Mouse (Mus musculus) layer of hippocampus, adult 11-12 months (tissue): ENCODE results near the gene Sox21.

Experiments used
- DNase-seq: peaks from one replicate; pipeline ENCODE4 v3.0.0; 2022; ENCODE audit warnings: low spot score

Sox21 gene

GRCm38 (mm10) chr14:118236886-118237289 lies at the start of gene Sox21:
Gene Sox21, minus strand, starts transcription at chr14:118237030.
- no peak for DNase-seq

GRCm38 (mm10) chr14:118286096-118286495 lies 49.3 kb upstream of the Sox21 start:
- DNase-seq: peak; percentile 4

GRCm38 (mm10) chr14:118282917-118283316 lies 46.1 kb upstream of the Sox21 start:
- DNase-seq: no peak

- DNase-seq: no peak
These were observed 45.4 kb upstream of the Sox21 start for GRCm38 (mm10) chr14:118282272-118282671.

- DNase-seq: no peak
These were observed 41.1 kb upstream of the Sox21 start for GRCm38 (mm10) chr14:118277704-118278498.

- no peak for DNase-seq
These were observed 36.0 kb upstream of the Sox21 start for GRCm38 (mm10) chr14:118272594-118273555.

- no peak for DNase-seq
These were observed 32.0 kb upstream of the Sox21 start for GRCm38 (mm10) chr14:118268849-118269248.

- DNase-seq: no peak
These were observed 29.8 kb upstream of the Sox21 start, which contains the start of gene Gm9376 for GRCm38 (mm10) chr14:118266660-118267059. Gene Gm9376, plus strand, starts transcription at chr14:118266960.

- DNase-seq: no peak
These were observed 16.6 kb upstream of the Sox21 start for GRCm38 (mm10) chr14:118253381-118253780.

GRCm38 (mm10) chr14:118241416-118241815 lies 4.6 kb upstream of the Sox21 start:
- DNase-seq: no peak

GRCm38 (mm10) chr14:118239351-118239750 lies 2.5 kb upstream of the Sox21 start:
- DNase-seq: no peak

GRCm38 (mm10) chr14:118237786-118238185 lies 956 bp upstream of the Sox21 start:
- no peak for DNase-seq

- DNase-seq: no peak
These were observed 601 bp downstream of the Sox21 start for GRCm38 (mm10) chr14:118235973-118236885.

GRCm38 (mm10) chr14:118235361-118235972 lies 1.4 kb downstream of the Sox21 start:
- DNase-seq: no peak

GRCm38 (mm10) chr14:118234541-118235210 lies 2.2 kb downstream of the Sox21 start:
- DNase-seq: no peak

- no peak for DNase-seq
These were observed 2.9 kb downstream of the Sox21 start for GRCm38 (mm10) chr14:118233786-118234540.

- DNase-seq: no peak
These were observed 4.4 kb downstream of the Sox21 start for GRCm38 (mm10) chr14:118232381-118232970.

- DNase-seq: no peak
These were observed 10.2 kb downstream of the Sox21 start for GRCm38 (mm10) chr14:118226471-118227155.

GRCm38 (mm10) chr14:118225911-118226310 lies 10.9 kb downstream of the Sox21 start:
- no peak for DNase-seq
